Mouse (Mus musculus) C2C12 (cell line): ENCODE results near the gene Klhl2. TPM values are rescaled to one million over a fixed set of nuclear protein-coding genes. Genes with fewer than 3 reads are reported as not detected.

ENCODE experiments used
- H3K27me3 ChIP-seq: one replicate; pipeline ENCODE4 v1.6.1; 2011; ENCODE audit not compliant: control insufficient read depth, insufficient read depth, insufficient read length
- H3K36me3 ChIP-seq: one replicate; pipeline ENCODE4 v1.6.1; 2011; ENCODE audit not compliant: control insufficient read depth, insufficient read depth
- H3K4me3 ChIP-seq: one replicate; pipeline ENCODE4 v1.5.1; 2011; ENCODE audit warnings: mild to moderate bottlenecking, control low read depth; ENCODE audit not compliant: poor library complexity, insufficient read depth, severe bottlenecking
- H3K79me2 ChIP-seq: one replicate; pipeline ENCODE4 v1.6.1; 2011; ENCODE audit not compliant: control insufficient read depth, insufficient read depth
- H3K79me3 ChIP-seq: one replicate; pipeline ENCODE4 v1.6.1; 2011; ENCODE audit warnings: low read depth, control low read depth
- H3ac ChIP-seq: one replicate; pipeline ENCODE3; 2011; ENCODE audit warnings: low read depth; ENCODE audit not compliant: control insufficient read depth, insufficient read length
- CEBPB ChIP-seq: IDR thresholded peaks from one replicate; pipeline ENCODE4 v1.6.1; 2011; ENCODE audit warnings: low read depth, mild to moderate bottlenecking, control low read depth, moderate library complexity
- CTCF ChIP-seq: IDR thresholded peaks from one replicate; pipeline ENCODE4 v1.5.1; 2011; ENCODE audit not compliant: control insufficient read depth, insufficient read depth, insufficient read length
- FOSL1 ChIP-seq: IDR thresholded peaks from one replicate; pipeline ENCODE4 v1.8.0; 2011; ENCODE audit warnings: mild to moderate bottlenecking, low read length; ENCODE audit not compliant: poor library complexity, insufficient read depth, severe bottlenecking
- MAX ChIP-seq: IDR thresholded peaks from one replicate; pipeline ENCODE4 v1.6.1; 2011; ENCODE audit warnings: mild to moderate bottlenecking, control low read depth
- MYOD1 ChIP-seq: IDR thresholded peaks from one replicate; pipeline ENCODE4 v1.6.1; 2011; ENCODE audit warnings: low read depth; ENCODE audit not compliant: control insufficient read depth, insufficient read length
- MYOG ChIP-seq: IDR thresholded peaks from one replicate; pipeline ENCODE4 v1.6.1; 2011; ENCODE audit not compliant: control insufficient read depth, insufficient read length; ENCODE audit errors: extremely low read depth
- USF1 ChIP-seq: IDR thresholded peaks from one replicate; pipeline ENCODE4 v1.6.1; 2011; ENCODE audit warnings: low read depth, mild to moderate bottlenecking, control low read depth, moderate library complexity
- polyA plus RNA-seq: library from polyadenylated mRNA; unstranded; fragments of >200 nt; fragmentation: generic; extraction: Trizol; gene quantifications from one replicate; pipeline ENCODE4 v1.2.1, GENCODE M21; 2012; ENCODE audit warnings: missing spikeins

Gene Klhl2
- polyA plus RNA-seq, 1 experiment = 12.1 TPM

DNA sequence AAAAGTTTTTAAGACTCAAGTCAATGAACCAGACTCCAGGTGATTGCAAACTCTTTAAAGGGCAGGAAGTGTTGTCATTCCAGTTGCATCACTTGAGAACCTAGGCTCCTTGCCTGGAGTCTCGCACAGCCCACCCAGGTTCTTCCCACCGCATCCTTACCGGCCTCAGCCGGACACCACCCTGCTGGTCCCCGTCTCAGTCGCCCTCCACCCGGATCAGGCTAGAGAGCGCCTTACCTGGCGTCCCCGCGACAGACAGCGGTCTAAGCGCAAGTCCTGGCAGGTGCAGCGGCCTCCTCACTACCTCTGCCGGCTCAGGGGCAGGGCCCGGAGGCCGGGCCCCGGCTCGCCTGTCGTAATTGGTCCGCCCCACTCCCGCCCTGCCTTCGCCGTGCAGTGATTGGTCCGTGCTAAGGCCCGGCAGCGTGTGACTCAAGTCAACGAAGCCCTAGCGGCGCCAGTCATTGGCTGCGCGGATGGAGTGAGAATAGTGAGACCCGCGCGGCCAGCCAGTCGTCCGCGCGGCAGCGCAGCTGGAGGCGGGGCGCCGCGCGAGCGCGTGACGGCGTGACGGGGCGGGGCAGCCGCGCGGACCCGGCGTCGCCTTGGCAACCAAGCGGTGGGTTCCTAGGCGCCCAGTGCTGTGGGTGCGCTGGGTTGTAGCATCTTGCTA is 116.4 kb downstream of the Klhl2 start, which contains the start of gene Msmo1:
Msmo1 (minus strand) TSS at position 522 of the 673 bp plus-strand sequence.
- H3K36me3 ChIP-seq = peaks cover 28% of the 10 kb centered on the region
- H3K27me3 ChIP-seq = no peaks in the 10 kb centered on the region
- peak; percentile 25 for TF ChIP-seq USF1
- TF ChIP-seq CTCF = no peak
- peak; percentile 36 for TF ChIP-seq CEBPB
- peak; percentile 6 for TF ChIP-seq MYOD1
- no peak for TF ChIP-seq MYOG
- peak within 1 kb of the TSS; percentile 69 for H3K4me3 ChIP-seq
- H3K79me3 ChIP-seq = peaks cover 41% of the 10 kb centered on the region
- peaks cover 50% of the 10 kb centered on the region for H3K79me2 ChIP-seq
- peak within 1 kb of the TSS; percentile 65 for H3ac ChIP-seq

DNA sequence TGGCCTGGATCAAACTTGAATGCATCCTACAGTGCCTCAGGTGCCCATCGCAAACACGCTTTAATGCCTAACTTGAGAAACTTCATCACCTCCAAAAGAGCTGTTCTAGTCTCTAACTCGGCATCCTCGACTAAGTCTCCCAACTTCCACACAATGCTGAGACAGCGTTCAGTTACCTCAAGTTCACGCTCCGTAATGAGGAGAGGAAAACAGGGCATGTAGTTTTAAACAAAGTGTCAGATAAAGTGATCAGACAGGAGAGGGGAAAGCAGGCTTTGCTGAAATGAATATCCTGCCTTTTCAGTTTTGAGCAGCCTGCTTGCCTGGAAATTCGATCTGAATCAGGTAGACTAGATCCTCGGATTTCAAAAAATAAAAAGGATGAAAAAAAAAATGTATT is 117.2 kb downstream of the Klhl2 start:
- H3K36me3 ChIP-seq = peaks cover 36% of the 10 kb centered on the region
- H3K27me3 ChIP-seq = no peaks in the 10 kb centered on the region
- H3ac ChIP-seq = peak overlapping the region; percentile 65
- peak overlapping the region; percentile 69 for H3K4me3 ChIP-seq
- peaks cover 48% of the 10 kb centered on the region for H3K79me3 ChIP-seq
- no peak for TF ChIP-seq MYOD1
- TF ChIP-seq MYOG = no peak
- TF ChIP-seq MAX = no peak
- no peak for TF ChIP-seq USF1
- TF ChIP-seq FOSL1 = no peak
- TF ChIP-seq CTCF = no peak
- TF ChIP-seq CEBPB = no peak
- H3K79me2 ChIP-seq = peaks cover 58% of the 10 kb centered on the region

DNA sequence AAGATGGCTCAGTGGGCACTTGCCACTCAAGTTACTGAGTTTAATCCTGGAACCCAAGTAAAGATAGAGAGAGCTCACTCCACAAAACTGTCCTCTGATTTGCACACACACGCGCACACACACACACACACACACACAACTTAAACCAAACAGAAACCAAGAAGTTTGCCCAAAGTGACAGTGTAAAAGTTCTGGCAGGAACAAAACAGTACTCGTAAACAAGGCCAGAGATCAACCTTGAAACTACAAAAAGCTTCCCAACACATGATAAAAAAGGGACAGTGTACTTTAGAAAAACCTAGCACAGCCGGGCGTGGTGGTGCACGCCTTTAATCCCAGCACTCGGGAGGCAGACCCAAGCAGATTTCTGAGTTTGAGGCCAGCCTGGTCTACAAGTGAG is 121.7 kb downstream of the Klhl2 start:
- H3K36me3 ChIP-seq = peaks cover 68% of the 10 kb centered on the region
- H3ac ChIP-seq = no peak overlapping the region
- H3K27me3 ChIP-seq = no peaks in the 10 kb centered on the region
- H3K4me3 ChIP-seq = no peak overlapping the region
- peaks cover 77% of the 10 kb centered on the region for H3K79me2 ChIP-seq
- peaks cover 59% of the 10 kb centered on the region for H3K79me3 ChIP-seq
- TF ChIP-seq FOSL1 (no peak), CTCF (no peak), MYOG (no peak), USF1 (no peak), MAX (no peak), MYOD1 (no peak), CEBPB (no peak)

- peaks cover 81% of the 10 kb centered on the region for H3K36me3 ChIP-seq
These were observed 123.6 kb downstream of the Klhl2 start for GRCm38 (mm10) chr8:64726190-64726695.

GRCm38 (mm10) chr8:64723206-64723605 is 126.6 kb downstream of the Klhl2 start:
- H3K4me3 ChIP-seq = no peak overlapping the region
- H3ac ChIP-seq = no peak overlapping the region
- H3K36me3 ChIP-seq = peaks cover 84% of the 10 kb centered on the region
- no peaks in the 10 kb centered on the region for H3K27me3 ChIP-seq
- TF ChIP-seq USF1 (no peak), CTCF (no peak), MYOG (no peak), MYOD1 (no peak), FOSL1 (no peak), MAX (no peak), CEBPB (no peak)
- H3K79me2 ChIP-seq = peaks cover 28% of the 10 kb centered on the region
- H3K79me3 ChIP-seq = peaks cover 17% of the 10 kb centered on the region

More at GRCm38 (mm10) chr8:64726190-64726695, 123.6 kb downstream of the Klhl2 start:
- Histone ChIP-seq H3ac (no peak overlapping the region), H3K79me3 (peaks cover 41% of the 10 kb centered on the region), H3K27me3 (no peaks in the 10 kb centered on the region), H3K79me2 (peaks cover 58% of the 10 kb centered on the region), H3K4me3 (no peak overlapping the region)
- peak; percentile 24 for TF ChIP-seq MYOD1
- no peak for TF ChIP-seq CTCF
- TF ChIP-seq FOSL1 = peak; percentile 93

GRCm38 (mm10) chr8:64717868-64718267 is 131.9 kb downstream of the Klhl2 start:
- TF ChIP-seq MYOD1 (no peak), CTCF (no peak), FOSL1 (no peak), MAX (no peak), USF1 (no peak), CEBPB (no peak), MYOG (no peak)
- H3K4me3 ChIP-seq = no peak overlapping the region
- H3K36me3 ChIP-seq = peaks cover 67% of the 10 kb centered on the region
- H3K79me2 ChIP-seq = no peaks in the 10 kb centered on the region
- H3K79me3 ChIP-seq = no peaks in the 10 kb centered on the region
- no peak overlapping the region for H3ac ChIP-seq
- H3K27me3 ChIP-seq = no peaks in the 10 kb centered on the region
